Mouse (Mus musculus): ENCODE data around the gene Snx14. TPM values are rescaled to one million over a fixed set of nuclear protein-coding genes. Genes with fewer than 3 reads are reported as not detected.

The Snx14 gene
- total RNA-seq, 2 experiments from 2014 or later, result 41.8 to 54.5 TPM

DNA sequence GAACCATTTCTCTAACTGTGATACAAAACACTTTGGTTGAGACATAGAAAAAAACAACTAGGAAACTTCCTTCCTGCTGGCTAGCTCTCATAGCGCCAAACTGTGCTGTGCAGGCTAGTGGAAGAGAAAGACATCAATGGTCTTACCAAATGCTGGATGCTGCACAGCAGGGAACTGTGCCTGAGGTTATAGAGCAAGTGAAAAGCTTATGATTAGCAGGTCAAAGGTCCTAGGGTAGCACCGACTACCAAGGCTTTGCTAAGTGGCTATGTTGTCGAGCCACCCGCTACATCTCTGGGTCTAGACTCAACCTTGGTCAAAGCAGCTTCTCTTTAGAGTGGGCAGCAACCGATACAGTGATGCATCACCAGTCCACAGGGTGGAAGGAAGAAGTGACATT lies 49.9 kb downstream of the Snx14 start:
- DNase-seq, result no peak

DNA sequence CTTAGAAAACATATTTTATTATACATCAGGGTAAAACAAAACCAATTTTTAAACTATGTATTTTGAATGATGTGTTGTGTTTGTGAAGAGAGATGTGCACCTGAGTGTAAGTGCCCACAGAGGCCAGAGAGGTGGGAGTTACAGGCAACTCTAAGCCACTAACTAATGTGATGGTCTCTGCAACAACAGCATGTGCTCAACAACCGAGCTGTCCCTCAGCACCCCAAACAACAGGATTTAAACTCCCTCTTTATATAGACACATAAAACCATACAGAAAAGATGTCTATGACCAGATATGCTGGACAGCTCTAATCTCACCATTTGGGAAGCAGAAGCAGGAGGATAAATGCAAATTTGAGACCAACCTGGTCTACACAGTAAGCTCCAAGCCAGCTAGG lies 58.2 kb downstream of the Snx14 start:
- DNase-seq, result no peak

DNA sequence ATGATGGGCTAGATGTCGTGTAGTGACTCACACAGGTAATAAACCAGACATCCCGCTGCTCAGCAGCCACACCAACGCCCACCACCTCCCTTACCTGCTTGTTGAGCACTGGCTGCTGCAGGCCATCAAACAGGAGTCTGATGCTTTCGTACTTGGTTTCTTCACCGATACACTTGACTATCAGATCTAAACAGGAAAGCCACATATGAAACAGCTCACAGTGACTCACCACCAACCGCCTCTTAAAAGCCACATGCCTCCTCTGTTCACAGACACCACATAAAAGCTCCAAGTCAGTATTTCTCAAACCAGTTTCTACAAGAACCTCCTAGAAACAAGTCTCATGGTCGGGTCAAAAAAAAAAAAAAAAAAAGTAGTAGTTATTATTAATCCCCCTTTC lies 58.7 kb downstream of the Snx14 start:
- DNase-seq, result no peak

DNA sequence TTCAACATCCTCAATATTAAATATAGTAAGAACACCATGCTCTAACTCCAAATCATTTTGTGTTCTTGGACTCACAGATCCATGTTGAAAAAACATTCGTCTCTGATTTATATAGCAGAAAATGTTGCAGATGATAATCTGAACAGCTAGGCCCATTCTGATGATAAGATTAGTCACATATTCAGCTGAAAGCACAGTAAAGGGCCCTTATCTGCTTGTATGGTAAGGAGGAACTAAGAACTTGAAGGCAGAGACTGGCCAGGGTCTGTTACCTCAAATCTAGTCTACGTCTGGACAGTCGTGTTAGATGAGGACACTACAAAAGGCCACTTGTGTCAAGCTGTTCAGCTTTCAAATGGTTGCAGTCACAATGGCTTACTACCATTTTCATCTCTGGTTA lies 59.7 kb downstream of the Snx14 start:
- no peak for DNase-seq

DNA sequence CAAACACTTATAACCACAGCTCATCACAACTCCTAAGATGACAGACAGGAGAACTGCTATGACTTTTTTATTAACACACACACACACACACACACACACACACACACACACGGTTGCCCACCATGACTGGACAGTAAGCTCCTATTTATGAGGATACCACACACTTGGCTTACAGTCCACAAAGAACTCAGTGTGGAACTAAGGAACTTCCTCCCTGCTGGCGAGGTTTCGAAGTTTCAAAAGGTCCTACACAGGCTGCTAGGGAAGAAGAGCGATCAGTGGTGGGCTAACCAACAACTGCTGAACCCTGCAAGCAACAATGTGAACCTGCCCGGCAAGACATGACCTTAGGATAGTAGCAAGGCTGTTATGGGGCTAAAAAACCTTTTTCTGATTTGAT lies 61.3 kb downstream of the Snx14 start:
- no peak for DNase-seq

DNA sequence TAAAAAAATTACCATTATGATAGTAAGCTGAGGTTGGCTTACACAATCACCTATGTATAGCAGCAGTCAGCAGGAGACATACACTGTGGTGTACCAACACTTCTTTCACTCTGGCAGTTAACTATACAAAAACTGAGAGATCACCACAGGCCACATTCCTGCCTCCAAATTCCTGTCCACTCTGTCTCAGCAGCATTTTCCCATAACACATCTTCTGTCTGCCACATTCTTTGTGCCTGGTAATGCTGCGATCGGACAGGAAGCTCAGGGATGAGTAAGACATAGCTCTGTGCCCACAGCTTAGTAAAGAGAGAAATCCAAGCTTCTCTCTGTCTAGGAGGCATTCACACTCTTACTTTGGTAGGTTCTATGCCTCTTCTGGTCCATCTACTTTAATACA lies 65.8 kb downstream of the Snx14 start:
- DNase-seq, result no peak

DNA sequence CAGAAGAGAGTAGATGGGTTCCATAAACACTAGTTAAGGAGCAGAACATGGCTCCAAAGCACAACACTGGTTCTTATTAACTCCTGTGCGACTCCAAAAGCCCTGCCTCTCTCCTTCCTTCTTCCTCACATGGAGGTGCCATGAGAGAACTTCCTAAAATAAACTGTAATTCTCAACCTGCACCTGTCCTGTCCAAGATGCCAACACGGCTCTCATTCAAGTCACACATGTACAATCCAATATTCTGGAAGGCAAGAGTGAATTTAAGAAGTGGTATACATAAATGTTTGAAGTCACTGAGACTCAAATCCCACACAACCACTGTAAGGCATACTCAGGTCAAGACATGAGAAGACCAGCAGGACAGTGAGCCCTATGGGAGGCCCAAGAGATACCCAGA lies 67.6 kb downstream of the Snx14 start:
- no peak for DNase-seq

DNA sequence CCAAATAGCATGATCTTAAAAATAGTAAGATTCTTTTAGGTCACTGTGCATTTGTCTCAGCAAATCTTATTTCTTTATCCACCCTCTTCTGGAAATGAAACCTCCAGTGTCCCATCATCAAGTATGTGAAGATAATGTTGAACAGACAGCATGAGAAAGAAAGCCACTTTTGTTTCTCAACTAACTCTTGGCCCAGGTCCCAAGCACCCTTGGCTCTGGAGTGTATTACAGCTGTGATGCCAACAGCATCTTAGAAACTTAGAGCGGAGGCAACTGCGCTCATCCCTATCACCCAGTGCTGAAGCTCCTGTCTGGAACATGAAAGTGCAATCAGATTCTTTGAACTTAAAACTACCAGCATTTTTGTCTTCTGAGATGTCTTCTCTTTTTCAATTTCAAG lies 69.1 kb downstream of the Snx14 start:
- DNase-seq, result peak; percentile 19

DNA sequence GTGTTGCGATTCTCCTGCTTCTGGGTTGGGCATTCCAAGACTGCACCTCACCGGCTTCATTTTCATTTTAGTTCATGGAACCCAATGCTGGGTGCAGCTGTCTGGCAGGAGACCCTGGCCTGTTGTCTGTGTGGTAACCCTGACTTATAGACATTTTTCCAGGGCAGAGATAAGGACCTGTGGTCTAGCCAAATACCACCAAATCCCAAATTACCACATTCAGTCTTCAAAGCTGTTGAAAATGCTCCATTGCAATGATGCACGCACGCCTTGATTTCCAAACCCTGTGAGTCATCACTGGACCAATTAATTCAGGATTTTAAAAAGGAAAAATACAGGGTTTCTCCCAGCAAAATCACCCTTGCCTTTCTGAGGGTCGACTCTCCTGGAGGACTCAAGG lies 70.3 kb downstream of the Snx14 start:
- DNase-seq, result no peak

DNA sequence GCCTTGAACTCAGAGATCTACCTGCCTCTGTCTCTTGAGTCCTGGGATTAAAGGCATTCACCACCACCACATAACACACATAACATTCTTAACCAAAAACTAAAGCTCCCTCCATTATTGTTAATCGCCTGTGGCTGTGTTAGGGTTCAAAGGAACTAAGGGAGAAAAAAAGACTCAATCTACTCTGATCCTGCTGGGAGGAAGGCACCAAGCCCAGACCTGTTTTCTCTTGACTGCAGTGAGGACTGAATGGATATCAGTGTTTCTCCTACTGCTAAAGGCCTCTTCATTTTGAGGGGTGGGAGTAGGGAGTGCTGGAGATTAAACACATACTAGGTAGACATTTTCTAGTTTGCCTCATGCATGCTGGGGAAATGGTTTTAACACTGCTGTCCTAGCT lies 71.0 kb downstream of the Snx14 start:
- DNase-seq, result no peak

DNA sequence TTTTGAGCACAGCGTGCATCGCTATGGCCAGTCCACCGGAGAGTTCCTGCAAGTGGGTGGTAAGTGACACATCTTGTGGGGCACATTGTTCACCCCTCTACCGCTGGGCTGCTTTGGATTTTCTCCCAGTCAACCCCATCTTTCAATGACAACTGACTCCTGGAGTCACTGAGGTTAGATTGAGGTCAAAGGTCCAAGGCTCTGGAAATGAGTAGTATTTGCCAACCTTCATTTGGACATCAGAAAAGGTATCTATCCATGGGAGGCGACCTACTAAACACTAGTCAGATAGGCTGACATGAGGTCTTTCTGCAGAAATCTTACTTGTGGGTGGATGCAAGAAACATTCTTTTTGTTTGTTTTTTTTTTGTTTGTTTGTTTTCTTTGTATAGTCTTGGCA lies 71.4 kb downstream of the Snx14 start:
- no peak for DNase-seq

DNA sequence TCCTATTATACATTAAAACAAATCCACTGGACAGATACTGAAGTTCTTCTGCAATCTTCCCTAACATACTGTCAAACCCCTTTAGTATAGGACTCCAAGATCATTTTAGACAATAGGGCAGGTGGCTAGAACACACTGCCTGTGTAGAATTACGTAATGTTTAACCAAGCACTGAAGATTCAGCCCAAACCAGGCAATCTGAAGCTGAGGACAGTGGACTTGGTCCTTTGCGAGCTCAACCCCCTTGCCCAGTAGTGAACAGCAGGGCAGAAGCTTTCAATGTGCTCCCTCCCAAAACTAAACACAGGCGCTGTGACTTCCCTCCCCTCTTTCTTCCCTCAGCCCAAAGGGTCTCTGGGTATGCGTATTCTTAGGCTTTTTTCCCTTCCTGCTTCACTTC lies 71.9 kb downstream of the Snx14 start:
- no peak for DNase-seq

DNA sequence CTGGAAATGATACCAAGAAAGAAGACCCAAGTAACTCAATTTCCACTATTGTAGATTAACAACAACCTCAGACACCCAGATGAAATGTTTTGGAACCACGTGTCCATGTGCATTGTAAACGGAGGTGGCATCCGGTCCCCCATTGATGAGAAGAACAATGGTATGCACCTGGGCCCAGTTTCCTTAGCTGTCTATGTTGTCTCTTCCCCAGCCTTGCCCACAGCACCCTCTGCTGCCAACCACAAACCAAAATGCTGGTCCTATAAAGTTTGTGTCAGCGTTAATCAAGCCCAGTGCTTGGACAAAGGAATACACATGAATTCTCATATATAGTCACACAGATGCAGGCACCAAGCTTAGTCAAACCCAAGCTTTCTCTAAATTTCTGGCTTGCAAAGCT lies 72.5 kb downstream of the Snx14 start:
- no peak for DNase-seq

DNA sequence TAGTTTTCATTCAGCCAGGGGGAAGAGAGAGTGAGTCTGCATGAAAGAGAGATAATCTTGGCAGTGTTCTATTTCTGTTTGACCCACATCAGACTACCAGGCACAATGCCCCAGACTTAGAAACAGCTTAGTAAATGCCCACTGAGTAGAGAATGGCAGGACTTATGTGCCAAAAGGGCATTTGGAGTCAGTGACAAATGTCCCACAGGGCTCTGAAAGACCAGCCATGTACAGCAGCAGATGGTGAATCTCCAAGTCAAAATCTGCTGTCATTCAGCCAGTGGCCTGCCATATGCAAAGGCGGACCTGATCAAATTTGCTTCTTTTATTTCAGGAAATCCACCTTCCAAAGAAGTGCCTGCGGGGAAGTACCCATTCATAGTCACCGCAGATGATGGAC lies 75.7 kb downstream of the Snx14 start:
- DNase-seq, result no peak

DNA sequence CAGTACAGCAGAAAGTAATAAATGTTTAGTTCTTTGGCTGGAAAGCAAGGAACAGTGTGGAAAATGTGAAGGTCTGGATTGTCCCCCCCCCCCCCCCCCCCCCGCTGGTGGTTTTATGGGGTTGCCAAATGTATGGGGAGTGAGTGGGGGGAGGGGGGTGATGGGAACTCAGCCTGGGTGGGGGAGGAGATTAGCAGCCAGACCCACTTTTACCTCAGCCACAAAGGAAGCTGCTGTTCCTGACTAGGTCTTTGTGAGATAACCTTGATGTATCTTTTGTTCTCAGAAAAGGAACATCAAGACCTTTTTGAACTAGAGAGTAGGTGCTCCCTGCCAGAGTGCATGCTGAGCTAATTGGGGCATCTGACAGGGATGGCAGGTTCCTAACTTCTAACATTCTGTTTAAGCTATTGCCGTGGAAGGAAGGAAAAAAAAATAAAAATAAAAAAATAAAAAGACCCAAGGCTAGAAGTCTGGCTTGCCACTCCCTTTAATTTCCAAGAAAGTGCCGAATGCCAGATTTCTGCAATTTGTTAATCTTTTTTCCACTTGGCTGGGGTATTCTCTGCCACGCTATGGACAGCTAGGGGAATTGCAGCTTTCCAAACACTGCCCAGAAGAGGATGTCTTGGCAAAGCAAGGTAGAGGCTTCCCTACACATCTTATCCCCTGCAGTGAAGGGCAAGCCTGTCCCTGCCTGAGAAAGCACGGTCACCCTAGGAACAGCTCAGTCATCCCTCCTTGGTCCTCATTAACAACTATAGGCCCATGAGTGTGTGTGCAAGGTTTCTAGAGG lies 76.5 kb downstream of the Snx14 start:
- peak; percentile 21 for DNase-seq

DNA sequence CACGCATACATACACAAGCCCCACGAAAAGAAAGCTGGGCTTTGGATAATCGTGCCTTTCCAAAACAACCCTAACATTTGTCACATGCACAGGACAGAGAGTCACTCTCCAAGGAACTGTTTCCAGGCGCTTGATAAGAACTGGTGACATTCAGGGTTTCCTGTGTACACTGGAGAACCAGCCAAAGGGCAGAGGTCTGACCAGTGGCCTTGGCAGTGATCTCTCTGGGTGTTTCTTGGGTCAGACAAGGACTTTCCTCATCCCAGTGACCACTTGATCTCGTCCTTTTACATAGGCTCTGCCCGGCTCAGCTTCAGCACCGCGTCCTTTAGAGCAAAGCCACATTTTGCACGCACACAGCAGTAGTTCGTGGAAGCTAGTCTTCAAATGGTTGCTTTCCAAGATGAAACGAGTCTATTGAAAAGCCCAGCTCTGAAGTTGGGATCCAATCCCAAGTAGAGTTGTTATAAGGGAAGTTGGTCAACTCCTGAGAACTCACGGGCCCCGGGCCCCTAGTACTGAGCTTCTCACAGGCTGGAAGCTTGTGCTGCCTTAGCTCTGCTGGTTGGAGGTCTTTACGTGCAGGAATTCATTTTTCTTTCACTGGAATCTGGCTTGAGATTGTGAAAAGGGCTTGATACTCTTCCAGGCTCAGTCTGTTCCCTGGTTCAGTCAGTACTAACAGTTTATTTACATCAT lies 77.4 kb downstream of the Snx14 start:
- DNase-seq, result peak; percentile 53

DNA sequence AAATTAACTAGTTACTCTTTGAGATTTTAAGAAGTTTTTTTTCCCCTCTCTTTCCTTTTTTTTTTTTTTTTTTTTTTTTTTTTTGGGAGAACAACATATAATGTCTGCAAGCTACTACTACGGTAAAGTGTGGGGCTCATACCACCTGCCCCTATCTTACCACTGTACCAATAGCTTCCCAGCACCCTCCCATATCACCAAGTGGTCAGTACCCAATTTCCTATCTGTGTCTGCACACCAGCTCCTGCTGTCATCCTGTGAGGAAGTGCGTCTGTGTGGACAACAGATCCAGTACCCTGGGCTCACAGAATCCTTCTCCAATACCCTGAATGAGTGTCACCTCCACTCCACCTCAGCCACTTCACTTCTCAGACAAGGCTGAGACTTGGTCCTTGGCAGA lies 79.6 kb downstream of the Snx14 start:
- DNase-seq, result no peak

DNA sequence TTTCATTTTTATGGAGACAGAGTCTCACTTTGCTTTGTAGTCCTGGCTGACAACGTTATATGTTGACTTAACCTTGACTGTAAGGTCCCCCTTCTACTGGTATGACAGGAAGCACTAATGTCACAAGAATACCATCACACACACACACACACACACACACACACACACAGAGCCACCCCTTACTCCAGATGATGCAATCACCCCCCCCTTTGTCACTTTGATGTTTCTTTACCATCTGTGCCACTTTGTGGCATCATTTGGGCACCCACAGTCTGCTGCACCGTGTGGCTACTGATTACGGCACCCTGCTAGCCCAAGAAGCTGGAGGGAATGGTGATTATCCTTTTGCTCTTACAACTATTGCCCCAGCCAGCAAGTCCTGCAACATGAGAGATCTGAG lies 81.6 kb downstream of the Snx14 start:
- DNase-seq, result no peak

DNA sequence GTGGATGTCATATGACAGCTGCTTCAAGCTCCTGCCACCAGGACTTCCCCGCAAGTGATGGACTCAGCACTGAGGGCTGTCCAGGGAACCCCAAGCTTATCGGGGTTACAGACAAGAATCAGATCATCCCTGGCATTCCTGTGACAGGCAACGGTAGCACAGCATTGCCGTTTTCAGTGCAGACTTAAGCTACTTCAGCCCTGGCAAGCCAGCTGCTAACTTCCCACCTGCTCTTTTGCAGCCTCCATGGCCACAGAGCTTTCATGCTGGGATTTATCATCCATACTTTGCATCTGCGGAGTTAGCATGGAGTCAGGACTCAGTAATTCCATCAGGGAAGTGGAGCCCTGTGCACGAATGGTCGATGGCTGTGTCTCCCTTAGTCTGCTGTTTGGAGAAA lies 85.3 kb downstream of the Snx14 start:
- no peak for DNase-seq

DNA sequence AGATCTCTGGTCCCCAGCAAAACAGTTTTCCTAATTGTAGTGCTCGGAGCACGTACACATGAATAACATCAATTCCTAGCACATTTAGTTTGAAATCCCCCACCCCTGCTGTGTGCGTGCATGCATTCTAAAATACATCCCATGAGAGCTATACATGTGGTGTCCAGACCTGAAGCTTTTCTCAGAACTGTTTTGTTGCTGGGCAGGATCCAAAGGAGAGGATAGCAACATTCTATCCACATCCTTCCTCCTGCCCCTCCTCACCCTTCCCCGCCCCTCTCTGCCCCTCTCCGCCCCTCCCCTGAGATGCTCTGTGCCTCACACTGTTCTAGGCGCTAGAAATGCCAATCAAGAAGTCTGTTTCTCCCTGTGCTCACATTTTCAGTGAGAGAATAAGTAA lies 86.0 kb downstream of the Snx14 start:
- no peak for DNase-seq

DNA sequence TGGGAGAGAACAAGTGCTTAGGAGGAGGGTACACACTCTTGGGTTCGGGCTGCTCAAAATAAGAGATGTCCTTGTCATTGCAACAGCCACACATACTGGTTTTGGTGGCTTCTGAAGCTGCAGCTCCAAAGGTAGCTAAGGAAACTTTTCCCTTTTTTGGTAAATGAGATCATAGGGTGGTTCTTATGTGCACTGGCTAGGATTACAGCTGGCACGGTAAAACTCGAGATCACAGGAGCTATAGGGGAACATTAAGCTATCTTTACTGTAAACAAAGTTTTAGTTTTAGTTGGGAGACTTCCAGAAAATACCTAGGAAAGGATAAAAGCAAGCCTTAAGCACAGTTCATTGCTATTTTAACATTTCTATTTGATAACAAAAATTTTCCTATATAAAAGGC lies 87.6 kb downstream of the Snx14 start:
- DNase-seq, result no peak

DNA sequence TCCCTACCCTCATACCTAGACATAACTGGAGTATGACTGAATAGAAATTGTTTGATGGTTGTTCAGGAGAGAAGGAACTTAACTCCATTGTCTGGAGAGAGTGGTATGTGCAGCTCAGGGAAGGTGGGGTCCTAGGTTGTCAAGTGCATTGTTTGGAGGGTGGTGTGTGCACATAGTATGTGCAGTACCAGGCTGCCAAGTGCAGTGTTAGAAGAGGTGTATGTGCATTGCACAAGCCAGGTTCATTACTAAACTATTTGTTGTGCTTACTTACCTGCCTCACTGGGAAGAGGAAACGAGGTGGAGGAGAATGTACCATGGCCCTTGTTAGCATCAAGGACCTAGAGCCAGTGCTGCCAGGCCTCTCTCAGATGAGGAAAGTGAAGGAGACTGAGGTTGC lies 88.4 kb downstream of the Snx14 start:
- no peak for DNase-seq

DNA sequence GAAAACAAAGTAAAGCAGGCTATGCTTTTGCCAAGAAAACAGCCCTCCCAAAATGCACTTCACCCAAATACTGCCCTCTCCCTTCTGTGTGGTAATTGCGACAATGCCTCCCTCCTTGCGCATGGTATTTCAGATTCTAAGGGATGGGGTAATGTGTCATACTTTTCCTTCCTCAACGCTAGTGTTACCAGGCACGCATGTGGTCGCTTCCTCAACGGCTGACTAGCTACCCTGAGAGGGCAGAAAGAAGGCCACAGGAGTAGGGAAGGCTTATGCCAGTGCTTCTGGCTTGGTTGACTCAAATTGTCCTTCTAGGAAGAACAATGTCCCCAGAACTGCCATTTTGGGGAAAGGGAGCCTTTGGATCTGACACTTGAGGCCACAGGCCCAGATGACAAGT lies 90.1 kb downstream of the Snx14 start:
- no peak for DNase-seq

DNA sequence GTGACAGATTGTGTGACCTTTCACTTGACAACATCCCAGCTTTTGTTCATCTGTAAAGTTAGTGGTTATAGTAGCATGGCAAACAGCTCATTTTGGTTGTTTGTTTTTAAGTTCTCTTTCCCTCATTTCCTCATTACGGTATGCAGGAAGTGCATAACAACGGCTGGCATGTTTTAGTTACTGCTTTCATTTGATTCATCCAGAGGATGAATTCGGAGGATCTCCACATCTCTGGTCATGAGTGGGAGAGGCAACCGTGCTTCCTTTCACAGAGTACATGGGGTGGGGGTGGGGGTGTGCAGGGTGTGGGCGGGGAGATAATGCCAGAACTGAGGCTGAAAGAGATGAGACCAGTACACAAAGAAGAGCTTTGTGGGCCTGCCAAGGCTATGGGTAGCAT lies 91.9 kb downstream of the Snx14 start:
- DNase-seq, result no peak

Data from adrenal gland, postnatal 10 days (tissue).